Mouse (Mus musculus) testis, adult 2 months (tissue): ENCODE measurements around the gene Extl1.

Source experiments
- CTCF ChIP-seq: fragments of 200-500 bp; IDR thresholded peaks from 2 replicates; pipeline ENCODE4 v1.5.1; 2012; ENCODE audit warnings: low read depth, mild to moderate bottlenecking, inconsistent platforms, low read length, moderate library complexity; ENCODE audit not compliant: control insufficient read depth, insufficient read depth, insufficient replicate concordance
- POLR2A ChIP-seq: fragments of 200-500 bp; IDR thresholded peaks from 2 replicates; pipeline ENCODE4 v1.6.1; 2012; ENCODE audit warnings: low read depth, mild to moderate bottlenecking, inconsistent platforms, low read length, moderate library complexity; ENCODE audit not compliant: control insufficient read depth

DNA sequence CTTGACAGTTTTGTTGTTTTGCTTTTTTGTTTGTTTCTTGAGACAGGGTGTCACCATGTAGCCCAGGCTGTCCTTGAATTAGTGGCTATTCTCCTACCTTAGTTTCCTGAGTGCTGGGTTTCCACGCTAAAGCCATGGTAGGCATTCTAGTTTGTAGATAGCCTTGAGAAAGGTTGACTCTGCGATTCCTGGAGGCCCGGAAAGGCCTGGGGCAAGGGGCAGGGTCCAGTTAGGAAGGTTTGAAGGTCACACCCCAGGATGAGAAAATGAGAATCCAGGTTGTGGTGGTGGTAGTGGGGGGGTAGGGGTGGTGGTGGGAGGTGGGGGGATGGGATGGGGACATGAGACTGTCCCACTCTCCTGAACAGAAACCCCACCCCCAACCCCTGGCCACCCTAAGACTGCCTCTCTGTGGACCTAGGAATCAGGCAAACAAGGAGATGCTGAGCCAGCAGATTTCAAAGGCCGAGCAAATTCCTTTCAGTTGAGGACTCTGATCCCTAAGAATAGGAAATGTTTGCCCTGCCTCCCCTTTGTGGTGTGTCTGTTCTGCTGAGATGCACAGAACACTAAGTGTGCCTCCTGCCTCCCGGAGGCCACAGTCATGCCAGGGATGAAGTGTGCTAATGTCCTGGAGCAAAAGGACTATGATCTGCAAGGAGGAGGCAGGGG, 56.7 kb downstream of the Extl1 start:
- TF ChIP-seq POLR2A (no peak), CTCF (no peak)
